Comparison of ENCODE assay signal across 8 mouse cellular contexts in genomic region chr4:132074077-132074932, GRCm38 (mm10). TPM values are rescaled to one million over a fixed set of nuclear protein-coding genes. Genes with fewer than 3 reads are reported as not detected.
DNase-seq lines count a peak whose midpoint lies in the region; ATAC-seq and TF ChIP-seq lines count a peak whose summit lies in the region.

TSS of gene Gm10300 (plus strand) at chr4:132074697.

- peaks cover 52% of the 10 kb centered on the region for H3K79me2 ChIP-seq in macrophage (ENCODE audit: inconsistent target)

- peaks cover 67% of the 10 kb centered on the region for H3K4me1 ChIP-seq in forebrain, embryonic 10.5 days
- H3K4me1 ChIP-seq in heart, postnatal 0 days (ENCODE audit: control insufficient read depth, insufficient read depth): peaks cover 38% of the 10 kb centered on the region

- DNase-seq in CD8-positive naive resting alpha-beta T cell, adult 2 months (ENCODE audit: low read depth in 2 of 2, low spot score in 2 of 2): peak; percentile 21 to 40
- peak; percentile 57 for DNase-seq in adrenal gland, adult 8-10 months
- peak; percentile 55 for DNase-seq in forebrain, embryonic 10.5 days (ENCODE audit: extremely low spot score, low spot score)
- peak; percentile 44 for DNase-seq in heart, postnatal 0 days (ENCODE audit: low spot score)
- peak; percentile 56 to 83 for DNase-seq in kidney, postnatal 25 days
- DNase-seq in spleen, postnatal 14 days (ENCODE audit: low spot score in 2 of 2): peak; percentile 39 to 51
- no peak for DNase-seq in right cerebral cortex, postnatal 4 days

- peak within 1 kb of the TSS; percentile 83 for H3K27ac ChIP-seq in forebrain, embryonic 10.5 days
- peak within 1 kb of the TSS; percentile 80 for H3K27ac ChIP-seq in heart, postnatal 0 days (ENCODE audit: low read depth)
- peak within 1 kb of the TSS; percentile 79 for H3K27ac ChIP-seq in macrophage

- H3K4me2 ChIP-seq in heart, postnatal 0 days (ENCODE audit: low read depth, low read length): peak within 1 kb of the TSS; percentile 81

- peak; percentile 21 for ATAC-seq in heart, postnatal 0 days (ENCODE audit: insufficient read depth, low read depth)

- peak within 1 kb of the TSS; percentile 87 for H3K4me3 ChIP-seq in forebrain, embryonic 10.5 days
- peak within 1 kb of the TSS; percentile 77 for H3K4me3 ChIP-seq in heart, postnatal 0 days (ENCODE audit: low read depth, low read length)
- H3K4me3 ChIP-seq in macrophage (ENCODE audit: inconsistent target): peak within 1 kb of the TSS; percentile 84

- no peaks in the 10 kb centered on the region for H3K36me3 ChIP-seq in forebrain, embryonic 10.5 days (replicated peaks)
- H3K36me3 ChIP-seq in heart, postnatal 0 days (replicated peaks; ENCODE audit: control insufficient read depth, insufficient read depth, low read length): no peaks in the 10 kb centered on the region
- peaks cover 12% of the 10 kb centered on the region; the same call in 1 of the 2 replicates for H3K36me3 ChIP-seq in macrophage (ENCODE audit: inconsistent target)

- peaks cover 86% of the 10 kb centered on the region for H3K27me3 ChIP-seq in forebrain, embryonic 10.5 days (ENCODE audit: poor library complexity, severe bottlenecking)
- H3K27me3 ChIP-seq in heart, postnatal 0 days (ENCODE audit: control insufficient read depth, insufficient read depth, low read length): no peaks in the 10 kb centered on the region

- TF ChIP-seq EP300 in heart, postnatal 0 days (IDR thresholded peaks at IDR 0.05; ENCODE audit: low read depth): no peak

- TF ChIP-seq CTCF in heart, postnatal 0 days (IDR thresholded peaks at IDR 0.05; ENCODE audit: low read depth): no peak

- no peaks in the 10 kb centered on the region for H3K9me3 ChIP-seq in forebrain, embryonic 10.5 days
- H3K9me3 ChIP-seq in heart, postnatal 0 days (replicated peaks; ENCODE audit: control insufficient read depth, low read length): no peaks in the 10 kb centered on the region

- H3K9ac ChIP-seq in heart, postnatal 0 days (replicated peaks; ENCODE audit: low read depth, low read length): peak within 1 kb of the TSS; percentile 80

- WGBS in forebrain, embryonic 10.5 days: under 1% methylated on average over 42 of the region's 42 CpGs
- under 1% methylated on average over 37 of the region's 42 CpGs for WGBS in heart, postnatal 0 days
- 2% methylated on average over 42 of the region's 42 CpGs for WGBS in macrophage (ENCODE audit: missing documents)

RNA-seq across cellular contexts. Expression of gene Gm10300, which starts in this region (rescaled TPM):
- under 1 TPM; 0.17 to 0.65 (median 0.40) TPM for total RNA-seq in adrenal gland, adult 8-10 months (2022)
- not detected in 2 replicates for polyA plus RNA-seq in forebrain, embryonic 10.5 days (2016; fragmentation: Nextera tagmentation; extraction: Ambion mirVana)
- 1.7 TPM in 1 of 2 replicates, not detected in the other for total RNA-seq in heart, postnatal 0 days (2014; rRNA removed; ENCODE audit: low replicate concordance)
- 0.18 TPM in 2 replicates for polyA plus RNA-seq in heart, postnatal 0 days (2015; fragmentation: Nextera tagmentation; extraction: Ambion mirVana)
- total RNA-seq in macrophage (2018; cell fraction: chromatin; rRNA removed): 1 to 10 TPM in 8 of 26 experiments, under 1 TPM in 6, not detected in 12; 0.29 to 2.7 (median 1.2) TPM
- total RNA-seq in macrophage (2018; cell fraction: cytosol; rRNA removed): under 1 TPM in 15 of 26 experiments, not detected in 11; 0.03 to 0.29 (median 0.14) TPM
- 1 to 10 TPM in 7 of 26 experiments, under 1 TPM in 13, not detected in 6; 0.30 to 3.2 (median 0.57) TPM for total RNA-seq in macrophage (2018; cell fraction: nucleus; rRNA removed)
- polyA plus RNA-seq in macrophage (2018): 0.10 to 0.15 TPM (median 0.14 TPM) in 3 replicates

Comparison
In these comparisons a context has a peak if more than half of its experiments do, and no peak if none do; other contexts are left out.
1. Peak in DNase-seq in adrenal gland, adult 8-10 months; RNA of the gene not detected or under 1 TPM.
2. Peak in DNase-seq, H3K4me3 ChIP-seq and H3K27ac ChIP-seq in forebrain, embryonic 10.5 days; RNA of the gene not detected or under 1 TPM.